Mouse (Mus musculus): Measurements from ENCODE around the gene Ip6k3. TPM values are rescaled to one million over a fixed set of nuclear protein-coding genes. Genes with fewer than 3 reads are reported as not detected.

The Ip6k3 gene
- 0.27 TPM in 1 of 2 replicates, not detected in the other for total RNA-seq (2012; rRNA removed)

- H3K4me3 ChIP-seq (ENCODE audit: insufficient read depth in 1 of 2, low read depth in 1 of 2, low read length in 2 of 2, poor library complexity in 1 of 2, severe bottlenecking in 1 of 2) = no peak within 1 kb of the TSS
- H3K9me3 ChIP-seq (ENCODE audit: control insufficient read depth, insufficient read depth, low read depth, low read length) = no peaks in the 10 kb centered on the region
- no peaks in the 10 kb centered on the region; a peak in 1 of 4 replicates for H3K4me1 ChIP-seq (ENCODE audit: control insufficient read depth in 2 of 2, insufficient read depth in 2 of 2, low read length in 2 of 2, poor library complexity in 1 of 2)
- no peak for DNase-seq (ENCODE audit: low read depth, low spot score)
- H3K9ac ChIP-seq (ENCODE audit: insufficient read depth, low read depth, low read length, poor library complexity, severe bottlenecking) = no peak within 1 kb of the TSS
- TF ChIP-seq CHD2 (IDR thresholded peaks at IDR 0.05; ENCODE audit: low read depth, low read length) = no peak
- TF ChIP-seq MAFK (IDR thresholded peaks at IDR 0.05; ENCODE audit: insufficient read depth, low read depth, low read length) = no peak
- TF ChIP-seq ZNF384 (IDR thresholded peaks at IDR 0.05; ENCODE audit: low read depth, low read length) = no peak
- TF ChIP-seq ZC3H11A (IDR thresholded peaks at IDR 0.05; ENCODE audit: borderline replicate concordance, low read depth, low read length) = no peak
- TF ChIP-seq HCFC1 (IDR thresholded peaks at IDR 0.05; ENCODE audit: borderline replicate concordance, insufficient read depth, low read length) = no peak
- H3K36me3 ChIP-seq (ENCODE audit: control insufficient read depth, insufficient read depth, low read length, poor library complexity, severe bottlenecking) = no peaks in the 10 kb centered on the region
- H3K27ac ChIP-seq (ENCODE audit: insufficient read depth, low read depth, low read length, poor library complexity, severe bottlenecking) = no peak within 1 kb of the TSS
- in situ Hi-C loops (cut with MboI; ENCODE audit: low sequenced_read_pairs in 2 of 2, unreplicated experiment in 2 of 2) = no loop called here
These were observed at the start of gene Ip6k3 for GRCm38 (mm10) chr17:27167545-27167944. Gene Ip6k3 (minus strand): TSS chr17:27167795.

- in situ Hi-C loops (cut with MboI; ENCODE audit: low sequenced_read_pairs in 2 of 2, unreplicated experiment in 2 of 2) = loop anchor here in 1 of 2 experiments (10.0 kb wide), 1 partner anchor 302 kb away; no protein-coding TSS in a partner anchor
- H3K27ac ChIP-seq (ENCODE audit: insufficient read depth, low read depth, low read length, poor library complexity, severe bottlenecking) = 0 out of 2 replicates have a peak overlapping the region, but pooled peaks have one; percentile 30
- H3K36me3 ChIP-seq (ENCODE audit: control insufficient read depth, insufficient read depth, low read length, poor library complexity, severe bottlenecking) = no peaks in the 10 kb centered on the region
- 0 out of 2 replicates have a peak overlapping the region, but pooled peaks have one; percentile 24 for H3K9ac ChIP-seq (ENCODE audit: insufficient read depth, low read depth, low read length, poor library complexity, severe bottlenecking)
- no peak for DNase-seq (ENCODE audit: low read depth, low spot score)
- no peaks in the 10 kb centered on the region for H3K9me3 ChIP-seq (ENCODE audit: control insufficient read depth, insufficient read depth, low read depth, low read length)
- no peak overlapping the region for H3K4me3 ChIP-seq (ENCODE audit: insufficient read depth in 1 of 2, low read depth in 1 of 2, low read length in 2 of 2, poor library complexity in 1 of 2, severe bottlenecking in 1 of 2)
- TF ChIP-seq ZC3H11A (IDR thresholded peaks at IDR 0.05; ENCODE audit: borderline replicate concordance, low read depth, low read length) (peak; percentile 43; the same call in 1 of the 2 replicates), MAFK (IDR thresholded peaks at IDR 0.05; ENCODE audit: insufficient read depth, low read depth, low read length) (no peak)
- H3K4me1 ChIP-seq (ENCODE audit: control insufficient read depth in 2 of 2, insufficient read depth in 2 of 2, low read length in 2 of 2, poor library complexity in 1 of 2) = 0 out of 4 replicates have a peak, but pooled peaks cover 0 to 5% of the 10 kb centered on the region in 2 experiments
These were observed 45.4 kb upstream of the Ip6k3 start for GRCm38 (mm10) chr17:27212768-27213525.

- Histone ChIP-seq H3K27ac (ENCODE audit: insufficient read depth, low read depth, low read length, poor library complexity, severe bottlenecking) (no peak overlapping the region), H3K9me3 (ENCODE audit: control insufficient read depth, insufficient read depth, low read depth, low read length) (no peaks in the 10 kb centered on the region), H3K4me1 (ENCODE audit: control insufficient read depth in 2 of 2, insufficient read depth in 2 of 2, low read length in 2 of 2, poor library complexity in 1 of 2) (0 out of 4 replicates have a peak, but pooled peaks cover 0 to 5% of the 10 kb centered on the region in 2 experiments), H3K4me3 (ENCODE audit: insufficient read depth in 1 of 2, low read depth in 1 of 2, low read length in 2 of 2, poor library complexity in 1 of 2, severe bottlenecking in 1 of 2) (no peak overlapping the region), H3K36me3 (ENCODE audit: control insufficient read depth, insufficient read depth, low read length, poor library complexity, severe bottlenecking) (no peaks in the 10 kb centered on the region), H3K9ac (ENCODE audit: insufficient read depth, low read depth, low read length, poor library complexity, severe bottlenecking) (no peak overlapping the region)
- DNase-seq (ENCODE audit: low read depth, low spot score) = no peak
- in situ Hi-C loops (cut with MboI; ENCODE audit: low sequenced_read_pairs in 2 of 2, unreplicated experiment in 2 of 2) = loop anchor here in 1 of 2 experiments (10.0 kb wide), 1 partner anchor 303 kb away; no protein-coding TSS in a partner anchor
- TF ChIP-seq MAFK (IDR thresholded peaks at IDR 0.05; ENCODE audit: insufficient read depth, low read depth, low read length) (no peak), CHD2 (IDR thresholded peaks at IDR 0.05; ENCODE audit: low read depth, low read length) (no peak), ZC3H11A (IDR thresholded peaks at IDR 0.05; ENCODE audit: borderline replicate concordance, low read depth, low read length) (no peak), ZNF384 (IDR thresholded peaks at IDR 0.05; ENCODE audit: low read depth, low read length) (no peak), HCFC1 (IDR thresholded peaks at IDR 0.05; ENCODE audit: borderline replicate concordance, insufficient read depth, low read length) (no peak)
These were observed 44.4 kb upstream of the Ip6k3 start for GRCm38 (mm10) chr17:27212006-27212405.

- Histone ChIP-seq H3K9me3 (ENCODE audit: control insufficient read depth, insufficient read depth, low read depth, low read length) (no peaks in the 10 kb centered on the region), H3K4me1 (ENCODE audit: control insufficient read depth in 2 of 2, insufficient read depth in 2 of 2, low read length in 2 of 2, poor library complexity in 1 of 2) (peaks cover 0 to 5% of the 10 kb centered on the region in 2 experiments; a peak in 1 of 4 replicates), H3K4me3 (ENCODE audit: insufficient read depth in 1 of 2, low read depth in 1 of 2, low read length in 2 of 2, poor library complexity in 1 of 2, severe bottlenecking in 1 of 2) (no peak overlapping the region), H3K36me3 (ENCODE audit: control insufficient read depth, insufficient read depth, low read length, poor library complexity, severe bottlenecking) (no peaks in the 10 kb centered on the region), H3K9ac (ENCODE audit: insufficient read depth, low read depth, low read length, poor library complexity, severe bottlenecking) (no peak overlapping the region), H3K27ac (ENCODE audit: insufficient read depth, low read depth, low read length, poor library complexity, severe bottlenecking) (no peak overlapping the region)
- in situ Hi-C loops (cut with MboI; ENCODE audit: low sequenced_read_pairs in 2 of 2, unreplicated experiment in 2 of 2) = no loop called here
- DNase-seq (ENCODE audit: low read depth, low spot score) = no peak
- TF ChIP-seq ZNF384 (IDR thresholded peaks at IDR 0.05; ENCODE audit: low read depth, low read length) = no peak
- TF ChIP-seq ZC3H11A (IDR thresholded peaks at IDR 0.05; ENCODE audit: borderline replicate concordance, low read depth, low read length) = no peak
- TF ChIP-seq MAFK (IDR thresholded peaks at IDR 0.05; ENCODE audit: insufficient read depth, low read depth, low read length) = no peak
- TF ChIP-seq HCFC1 (IDR thresholded peaks at IDR 0.05; ENCODE audit: borderline replicate concordance, insufficient read depth, low read length) = no peak
- no peak for TF ChIP-seq CHD2 (IDR thresholded peaks at IDR 0.05; ENCODE audit: low read depth, low read length)
These were observed 39.6 kb upstream of the Ip6k3 start for GRCm38 (mm10) chr17:27207113-27207707.

Measured in ES-E14 (cell line).